Mouse (Mus musculus): ENCODE data around the gene Hist1h4j.
"Not testable (repeated sequence)": the region's sequence is repeated elsewhere in the genome, so short reads cannot be mapped to it uniquely, and the experiment has no call there.

The Hist1h4j gene

DNA sequence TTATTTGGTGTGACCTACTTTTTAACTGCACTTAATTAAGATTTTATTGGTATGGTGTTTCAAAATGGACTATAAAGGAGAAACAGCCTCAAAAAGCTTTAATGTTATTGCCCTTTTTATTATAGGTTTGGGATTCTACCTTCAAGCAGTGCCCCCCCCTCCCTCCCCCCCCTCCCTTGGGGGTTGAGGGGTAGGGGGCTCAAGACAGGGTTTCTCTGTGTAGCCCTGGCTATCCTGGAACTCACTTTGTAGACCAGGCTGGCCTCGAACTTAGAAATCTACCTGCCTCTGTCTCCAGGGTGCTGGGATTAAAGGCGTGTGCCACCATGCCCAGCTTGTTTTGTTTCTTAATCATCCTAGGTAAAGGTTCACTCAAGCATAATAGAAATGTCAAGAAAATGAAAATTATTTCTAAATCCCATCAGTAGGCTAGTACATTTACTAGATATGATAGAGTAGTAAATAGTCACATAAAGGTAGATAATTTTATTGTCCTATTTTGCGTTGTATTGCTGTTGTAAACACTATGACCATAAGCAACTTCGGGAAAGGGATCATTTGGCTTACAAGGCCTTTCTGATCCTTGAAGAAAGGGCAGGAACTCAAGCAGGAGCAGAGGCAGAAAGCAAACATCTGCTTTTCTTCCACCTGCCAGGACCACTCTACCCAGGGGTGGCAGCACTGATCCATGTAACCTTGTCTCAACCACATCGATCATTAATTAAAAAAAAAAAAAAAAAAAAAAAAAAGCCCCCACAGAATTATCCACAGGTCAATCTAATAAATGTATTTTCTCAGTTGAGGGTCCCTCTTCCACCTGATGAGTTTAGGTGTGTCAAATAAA lies 11.6 kb upstream of the Hist1h4j start:
- no peak for DNase-seq (ENCODE audit: low read depth, low spot score)

DNA sequence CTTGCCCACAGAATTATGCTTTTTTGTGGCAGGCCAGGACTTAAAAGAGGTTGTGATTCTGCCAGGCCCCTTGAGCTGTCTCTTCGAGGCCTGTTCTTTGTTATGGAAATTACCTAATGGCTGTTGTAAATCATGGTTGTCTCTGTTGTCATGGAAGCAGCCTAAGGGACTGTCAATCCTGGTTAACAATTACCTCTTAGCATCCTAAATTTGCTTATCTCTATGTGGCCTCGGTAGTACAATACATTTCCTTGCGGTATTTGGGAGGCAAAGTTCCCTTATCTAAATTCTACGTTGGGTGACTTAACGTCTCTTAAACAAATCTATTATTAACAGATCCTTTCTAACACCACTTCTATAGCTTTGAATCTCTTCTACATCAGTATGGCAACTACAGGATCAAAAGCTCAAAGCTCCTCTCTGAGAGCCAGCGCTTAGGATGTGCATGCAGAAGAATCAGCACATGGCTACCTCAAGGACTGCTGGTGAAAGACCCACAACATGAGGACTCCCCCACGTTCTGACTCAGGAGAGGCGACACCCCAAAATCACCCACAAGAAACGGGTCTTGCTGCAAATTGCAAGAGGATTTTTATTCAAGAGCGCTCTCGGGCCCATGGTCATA lies 6.8 kb upstream of the Hist1h4j start:
- DNase-seq (ENCODE audit: low read depth, low spot score) = no peak

DNA sequence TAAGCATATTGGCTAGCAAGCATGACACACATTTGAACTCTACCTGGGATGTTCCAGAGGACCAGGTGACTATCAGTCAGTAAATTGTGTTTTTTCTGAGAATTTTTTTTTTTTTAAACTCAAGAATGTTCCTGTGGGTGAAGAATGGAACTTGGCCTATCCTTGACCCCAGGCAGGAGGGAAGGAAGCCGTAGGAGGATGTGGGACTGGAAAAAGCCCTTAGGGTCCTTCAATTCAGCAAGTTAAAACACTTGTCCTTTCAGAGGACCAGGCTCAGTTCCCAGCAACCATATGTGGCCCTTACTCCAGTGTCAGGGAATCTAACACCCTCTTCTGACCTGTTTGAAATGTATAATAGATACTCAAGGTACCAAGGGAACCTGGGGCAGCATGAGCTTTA lies 5.3 kb upstream of the Hist1h4j start:
- DNase-seq (ENCODE audit: low read depth, low spot score) = no peak

DNA sequence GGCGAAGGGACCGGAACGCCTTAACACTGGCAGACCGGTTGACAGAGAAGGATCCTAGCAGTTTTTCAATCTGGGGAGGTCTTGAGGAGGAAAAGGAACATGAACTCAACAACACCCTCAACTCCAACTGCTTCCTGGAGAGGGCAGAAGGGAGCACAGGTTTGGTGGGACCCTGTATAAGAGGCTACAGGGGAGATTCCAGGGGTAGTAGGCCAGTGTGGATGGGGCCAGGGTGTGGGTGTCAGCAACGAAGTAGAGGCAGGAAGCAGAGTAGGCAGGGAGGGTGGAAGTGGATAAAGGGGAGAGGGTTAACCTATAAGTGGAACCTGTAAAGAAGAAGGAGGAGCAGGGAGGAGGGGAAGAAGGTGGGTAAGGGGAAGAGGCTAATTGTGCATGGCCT lies 1.4 kb upstream of the Hist1h4j start:
- no peak for DNase-seq (ENCODE audit: low read depth, low spot score)

DNA sequence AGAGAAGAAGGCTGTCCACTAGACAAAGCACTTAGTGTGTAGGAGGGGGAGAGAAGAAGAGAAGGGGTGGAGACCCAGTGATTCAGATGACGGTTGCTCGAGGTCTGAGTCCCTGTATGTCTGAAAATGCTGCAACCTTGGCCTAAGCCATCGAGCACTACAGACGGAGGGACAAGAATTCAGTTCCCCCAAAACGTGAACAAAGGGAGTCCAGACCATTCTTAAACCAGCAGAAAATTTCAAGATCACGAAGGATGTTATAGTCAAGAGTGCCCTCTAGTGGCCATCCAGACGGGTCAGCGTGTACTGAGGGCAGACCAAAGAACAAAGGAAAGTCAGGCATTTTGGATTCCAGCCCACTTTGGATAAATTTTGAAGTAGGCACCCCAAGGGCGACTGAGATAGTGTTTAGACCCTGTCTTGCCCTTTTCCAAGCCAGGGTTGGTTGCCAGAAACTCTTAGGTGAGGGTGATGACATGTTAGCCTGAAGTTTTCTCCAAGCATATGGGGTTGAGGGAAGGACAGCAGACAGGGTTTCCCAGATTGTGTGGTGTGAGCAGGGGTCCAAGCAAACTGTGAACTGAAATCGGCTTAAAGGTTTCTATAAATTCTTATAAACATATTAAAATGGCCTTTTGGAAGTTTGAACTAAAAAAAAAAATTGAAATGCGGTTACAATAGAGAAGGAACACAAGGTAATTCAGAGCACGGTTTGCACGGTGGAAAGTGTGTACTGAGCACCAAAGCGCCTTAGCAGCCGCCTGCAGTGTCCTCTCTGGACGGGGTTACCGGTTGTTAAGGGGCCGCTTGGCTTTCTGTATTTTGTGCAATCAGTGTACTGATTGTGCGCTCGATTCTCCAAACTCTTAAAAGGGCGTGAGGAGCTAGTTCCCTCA lies 606 bp upstream of the Hist1h4j start:
- no peak for DNase-seq (ENCODE audit: low read depth, low spot score)

DNA sequence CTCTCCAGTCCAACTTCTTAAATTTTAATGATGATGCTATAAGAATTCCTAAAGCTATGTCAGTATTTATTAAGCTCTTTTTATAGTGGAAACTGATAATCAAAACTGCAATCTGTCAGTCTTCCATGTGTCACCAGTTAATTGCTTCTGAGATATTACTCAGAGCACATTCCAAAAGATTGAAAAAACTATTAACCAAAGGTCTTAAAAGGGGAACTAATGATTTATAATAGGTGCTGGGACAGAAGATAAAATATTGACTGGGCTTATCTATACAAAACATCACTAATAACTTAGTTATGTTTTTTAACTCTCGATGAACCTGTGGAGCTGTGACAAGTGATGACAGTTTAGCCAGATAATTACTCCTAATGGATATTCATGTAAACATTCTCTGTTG lies 10.1 kb downstream of the Hist1h4j start:
- DNase-seq (ENCODE audit: low read depth, low spot score) = no peak

DNA sequence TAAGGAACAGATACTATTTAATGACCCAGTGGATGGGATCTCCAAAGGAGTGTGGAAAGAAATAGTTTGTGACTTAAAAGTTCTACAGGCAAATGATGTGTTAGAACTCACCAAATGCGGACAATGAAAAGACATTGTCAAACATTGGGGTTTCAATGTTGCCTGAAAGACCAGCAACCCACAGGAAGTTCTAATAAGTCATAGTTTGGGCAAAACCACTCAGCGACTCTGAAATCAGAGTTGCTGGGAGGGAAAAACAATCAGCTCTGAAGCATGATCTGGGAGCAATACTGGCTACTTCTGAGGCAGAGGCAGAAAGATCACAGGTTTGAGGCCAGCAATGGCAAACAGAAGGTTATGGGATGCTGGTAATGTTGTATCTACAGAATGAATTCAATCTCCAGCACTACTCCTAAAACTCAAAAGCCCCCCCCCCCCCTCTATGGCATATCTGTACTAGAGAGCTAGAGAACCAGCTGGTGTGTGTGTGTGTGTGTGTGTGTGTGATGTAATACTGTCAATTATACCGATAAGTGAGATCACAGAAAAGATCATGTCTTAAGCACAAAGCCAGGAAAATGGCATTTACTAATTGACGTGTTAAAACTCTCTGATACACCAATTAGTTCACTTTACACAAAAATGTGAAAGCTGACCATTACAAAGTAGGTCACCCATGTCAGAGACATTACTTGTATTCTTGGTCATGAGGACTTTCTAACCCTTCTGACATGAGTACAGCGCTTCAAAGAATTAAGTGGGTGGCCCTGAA lies 14.7 kb downstream of the Hist1h4j start:
- DNase-seq (ENCODE audit: low read depth, low spot score) = no peak

DNA sequence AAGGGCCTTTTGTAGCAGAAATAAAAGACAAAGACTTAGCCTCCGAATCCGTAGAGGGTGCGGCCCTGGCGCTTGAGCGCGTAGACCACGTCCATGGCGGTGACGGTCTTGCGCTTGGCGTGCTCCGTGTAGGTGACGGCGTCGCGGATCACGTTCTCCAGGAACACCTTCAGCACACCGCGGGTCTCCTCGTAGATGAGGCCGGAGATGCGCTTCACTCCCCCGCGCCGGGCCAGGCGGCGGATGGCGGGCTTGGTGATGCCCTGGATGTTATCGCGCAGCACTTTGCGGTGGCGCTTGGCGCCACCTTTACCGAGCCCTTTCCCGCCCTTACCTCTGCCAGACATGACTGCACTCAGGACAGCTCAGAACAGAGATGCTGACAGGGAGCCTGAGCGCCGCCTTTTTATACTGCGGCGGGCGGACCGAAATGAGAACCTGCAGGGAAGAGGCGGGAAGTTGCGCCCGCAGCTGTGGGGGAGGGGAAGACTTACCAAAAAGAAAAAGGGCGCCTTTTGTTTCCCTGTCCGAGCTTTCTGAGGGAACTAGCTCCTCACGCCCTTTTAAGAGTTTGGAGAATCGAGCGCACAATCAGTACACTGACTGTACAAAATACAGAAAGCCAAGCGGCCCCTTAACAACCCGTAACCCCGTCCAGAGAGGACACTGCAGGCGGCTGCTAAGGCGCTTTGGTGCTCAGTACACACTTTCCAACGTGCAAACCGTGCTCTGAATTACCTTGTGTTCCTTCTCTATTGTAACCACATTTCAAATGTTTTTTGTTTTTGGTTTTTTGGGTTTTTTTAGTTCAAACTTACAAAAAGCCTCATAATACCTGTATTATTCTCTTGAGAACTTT lies 15.5 kb downstream of the Hist1h4j start, which contains the start of gene Hist1h4k:
Gene Hist1h4k, minus strand, starts transcription at position 347 of the 859 bp plus-strand sequence.
- not testable (repeated sequence) for DNase-seq (ENCODE audit: low read depth, low spot score)

DNA sequence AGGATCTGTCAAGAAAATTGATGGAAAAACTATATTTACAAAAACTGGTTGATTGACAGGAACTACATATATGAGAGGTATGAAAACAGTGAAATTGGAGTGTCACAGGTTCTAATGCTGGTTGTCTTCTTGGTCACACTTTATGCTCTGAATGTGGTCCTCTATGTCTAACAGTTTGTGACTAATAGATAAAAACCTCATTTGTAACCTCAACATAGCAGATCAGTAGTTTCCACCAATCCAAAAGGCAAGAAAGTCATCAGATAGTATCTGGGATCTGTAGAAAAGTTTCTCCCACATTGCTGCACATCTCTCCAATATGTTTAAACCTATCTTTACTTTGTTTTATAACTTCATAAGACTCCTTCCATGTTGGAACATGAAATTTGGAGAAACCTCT lies 16.6 kb downstream of the Hist1h4j start:
- DNase-seq (ENCODE audit: low read depth, low spot score) = no peak

DNA sequence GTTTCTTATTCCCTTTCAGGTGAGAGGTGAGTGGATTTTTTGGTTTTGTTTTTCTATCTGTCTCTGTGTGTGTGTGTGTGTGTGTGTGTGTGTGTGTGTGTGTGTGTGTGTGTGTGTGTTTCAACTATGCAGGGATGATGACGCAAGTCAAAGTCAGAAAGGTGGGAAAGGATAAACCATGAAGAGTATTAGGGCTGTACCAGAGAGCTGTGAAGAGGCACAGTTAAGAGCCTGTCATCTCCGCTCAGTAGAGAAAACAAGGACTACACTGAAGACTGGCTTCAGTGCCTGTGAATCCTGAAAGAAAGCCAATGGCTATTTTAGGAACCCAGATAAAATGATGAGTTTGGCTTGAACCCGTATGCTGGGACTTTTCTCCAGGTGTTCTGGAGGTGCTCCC lies 17.0 kb downstream of the Hist1h4j start:
- no peak for DNase-seq (ENCODE audit: low read depth, low spot score)

DNA sequence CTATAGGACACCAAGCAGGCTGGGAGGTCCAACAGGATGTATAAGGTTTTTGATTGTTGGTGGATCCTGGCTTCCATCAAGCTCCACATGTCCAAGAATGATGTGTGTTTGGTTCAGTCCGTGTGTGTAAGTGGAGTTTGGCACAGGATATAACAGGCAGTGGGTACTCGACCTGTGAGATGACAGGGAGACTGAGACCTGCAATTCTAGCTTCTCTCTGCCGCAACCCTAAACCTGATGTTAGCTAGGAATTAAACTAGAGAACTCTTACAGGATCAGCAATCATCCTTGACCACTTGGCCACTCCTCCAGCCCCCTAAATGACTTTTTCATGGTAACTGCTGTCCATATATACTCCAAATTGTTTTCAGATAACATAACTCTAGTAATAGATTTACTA lies 17.5 kb downstream of the Hist1h4j start:
- DNase-seq (ENCODE audit: low read depth, low spot score) = no peak

DNA sequence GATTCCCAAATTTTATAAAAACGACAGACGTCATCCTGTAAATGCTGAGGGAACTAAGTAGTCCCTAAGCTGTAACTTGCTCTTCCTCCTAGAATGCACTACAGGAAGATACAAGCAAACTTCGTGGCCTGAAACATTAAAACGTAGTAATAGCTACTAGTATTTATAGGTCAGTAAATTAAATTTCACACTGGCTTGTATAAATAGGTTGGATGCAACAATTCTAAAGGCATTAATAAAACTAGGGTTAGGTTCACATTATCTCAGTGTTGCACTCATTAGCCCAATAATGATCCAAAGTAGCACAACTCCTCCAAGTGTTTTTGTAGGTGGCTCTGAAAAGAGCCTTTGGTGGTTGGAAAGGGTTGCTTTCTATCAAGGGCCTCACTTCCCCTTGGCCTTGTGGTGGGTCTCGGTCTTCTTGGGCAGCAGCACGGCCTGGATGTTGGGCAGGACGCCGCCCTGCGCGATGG lies 18.2 kb downstream of the Hist1h4j start:
- no peak for DNase-seq (ENCODE audit: low read depth, low spot score)

DNA sequence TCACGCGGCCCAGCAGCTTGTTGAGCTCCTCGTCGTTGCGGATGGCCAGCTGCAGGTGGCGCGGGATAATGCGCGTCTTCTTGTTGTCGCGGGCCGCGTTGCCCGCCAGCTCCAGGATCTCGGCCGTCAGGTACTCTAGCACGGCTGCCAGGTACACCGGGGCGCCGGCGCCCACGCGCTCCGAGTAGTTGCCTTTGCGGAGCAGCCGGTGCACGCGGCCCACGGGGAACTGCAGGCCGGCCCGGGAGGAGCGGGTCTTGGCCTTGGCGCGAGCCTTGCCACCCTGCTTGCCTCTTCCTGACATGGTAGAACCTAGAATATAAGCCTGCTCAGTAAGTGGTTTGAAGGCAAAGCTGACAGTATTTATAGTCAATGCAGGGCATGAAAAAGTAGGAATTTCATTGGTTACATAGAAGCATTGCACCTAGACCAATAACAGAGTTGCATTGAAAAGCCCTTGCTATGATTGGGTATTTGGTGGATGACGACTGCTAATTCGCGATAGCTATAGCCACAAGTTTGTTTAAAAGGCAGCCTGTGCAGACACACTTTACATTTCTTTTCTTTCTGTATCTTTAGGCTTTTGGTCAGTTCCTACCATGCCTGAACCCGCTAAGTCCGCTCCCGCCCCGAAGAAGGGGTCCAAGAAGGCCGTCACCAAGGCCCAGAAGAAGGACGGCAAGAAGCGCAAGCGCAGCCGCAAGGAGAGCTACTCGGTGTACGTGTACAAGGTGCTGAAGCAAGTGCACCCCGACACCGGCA lies 18.8 kb downstream of the Hist1h4j start, which contains the start of the genes Hist1h2ak and Hist1h2bn:
Gene Hist1h2ak, minus strand, starts transcription at position 304 of the 762 bp plus-strand sequence.
Gene Hist1h2bn, plus strand, starts transcription at position 600 of the 762 bp plus-strand sequence.
- peak; percentile 82 for DNase-seq (ENCODE audit: low read depth, low spot score)

DNA sequence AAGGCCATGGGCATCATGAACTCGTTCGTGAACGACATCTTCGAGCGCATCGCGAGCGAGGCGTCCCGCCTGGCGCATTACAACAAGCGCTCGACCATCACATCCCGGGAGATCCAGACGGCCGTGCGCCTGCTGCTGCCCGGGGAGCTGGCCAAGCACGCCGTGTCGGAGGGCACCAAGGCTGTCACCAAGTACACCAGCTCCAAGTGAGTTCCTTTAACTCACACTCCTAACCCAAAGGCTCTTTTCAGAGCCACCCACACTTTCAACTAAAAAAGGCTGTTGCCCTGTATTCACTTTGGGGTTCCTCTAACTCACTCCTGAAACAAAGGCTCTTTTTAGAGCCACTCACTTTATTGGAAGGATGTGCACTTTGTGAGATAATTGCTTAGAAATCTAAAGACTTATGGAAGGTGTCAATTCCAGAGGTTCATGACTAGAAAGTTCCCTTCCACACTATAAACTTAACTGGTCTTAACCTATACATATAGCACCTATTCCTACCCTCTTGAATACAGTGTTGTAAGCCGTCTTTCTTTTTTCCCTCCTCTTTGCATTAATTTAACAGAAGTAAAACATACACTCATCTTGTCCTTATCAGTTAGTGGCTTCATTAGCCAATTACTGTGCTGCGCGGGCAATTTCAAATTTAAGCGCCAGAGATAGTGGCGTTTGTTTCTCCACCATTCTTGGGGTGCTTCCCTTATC lies 19.6 kb downstream of the Hist1h4j start:
- not testable (repeated sequence) for DNase-seq (ENCODE audit: low read depth, low spot score)

DNA sequence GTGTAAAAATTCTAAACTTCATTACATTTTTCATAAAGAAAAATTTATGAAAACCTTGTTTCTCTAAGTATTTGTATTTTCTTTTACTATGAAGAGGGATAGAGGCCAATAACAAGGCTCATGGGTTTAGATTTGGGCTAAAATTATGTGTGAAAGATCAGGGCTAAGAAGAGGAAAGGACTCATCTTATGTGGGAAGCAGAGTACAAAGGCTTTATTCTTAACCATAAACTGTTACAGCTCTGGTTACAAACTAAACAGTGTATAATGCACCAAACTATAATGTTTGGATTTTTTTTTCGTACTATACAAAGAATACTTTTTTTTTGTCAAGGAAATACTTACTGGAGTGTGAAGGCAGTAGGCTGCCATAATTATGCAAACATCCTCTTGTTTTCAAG lies 20.8 kb downstream of the Hist1h4j start:
- no peak for DNase-seq (ENCODE audit: low read depth, low spot score)

DNA sequence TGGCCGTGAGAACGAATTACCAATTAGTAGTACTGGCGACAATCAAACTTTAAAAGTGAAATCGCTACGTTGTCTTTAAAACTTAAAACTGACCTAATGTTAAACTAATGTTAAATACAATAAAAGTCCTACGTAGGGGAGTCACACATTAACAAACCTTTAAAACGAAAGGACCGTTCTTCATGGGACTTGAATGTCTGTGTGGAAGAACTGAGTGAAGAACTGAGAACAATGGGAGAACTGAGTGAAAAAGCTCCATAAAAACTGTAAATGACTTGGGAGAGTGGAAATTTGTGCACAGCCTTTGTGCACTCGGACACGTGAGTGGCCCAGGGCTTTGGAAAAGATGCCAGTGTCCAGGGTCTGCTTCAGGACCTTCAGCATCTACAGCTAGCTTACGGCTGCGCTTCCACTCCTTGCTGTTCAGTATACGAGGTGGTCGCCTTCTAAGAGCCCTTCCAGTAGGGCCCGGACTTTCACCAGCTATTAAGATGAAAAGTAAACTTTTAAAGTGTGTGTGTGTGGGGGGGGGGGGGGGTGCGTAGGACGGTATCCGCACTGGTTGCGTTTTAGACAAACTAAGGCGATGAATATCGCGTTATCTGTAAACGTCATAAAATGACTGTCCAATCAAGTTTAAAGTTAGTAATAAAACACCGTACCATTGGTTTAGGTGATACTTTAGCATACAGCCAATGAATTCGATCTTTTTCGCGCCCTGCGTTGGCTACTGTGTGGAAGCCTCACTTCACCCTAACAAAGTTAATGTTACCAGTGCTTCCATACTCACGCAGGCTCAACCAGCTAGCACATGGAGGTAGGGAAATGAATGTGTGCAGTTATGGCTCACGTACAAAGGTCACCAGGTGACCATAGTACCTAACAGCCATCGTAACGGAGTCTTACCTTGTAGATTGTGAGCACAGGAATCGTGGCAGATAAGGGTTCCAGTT lies 44.2 kb downstream of the Hist1h4j start:
- DNase-seq (ENCODE audit: low read depth, low spot score) = no peak
